Mouse (Mus musculus) heart, embryonic 12.5 days (tissue): Measurements from ENCODE around the gene Igsf21. TPM values are rescaled to one million over a fixed set of nuclear protein-coding genes. Genes with fewer than 3 reads are reported as not detected.

ENCODE experiments used
- ATAC-seq: fragments of 200-750 bp; cut with Nextera tagmentation; 2 replicates; pipeline ENCODE4 v1.8.0; 2017; ENCODE audit warnings: moderate TSS enrichment, moderate library complexity; ENCODE audit not compliant: insufficient number of reproducible peaks, low FRiP score
- H3K27ac ChIP-seq: fragments of 300-500 bp; sonication (generic); 2 replicates; pipeline ENCODE4 v1.5.1; 2016; ENCODE audit warnings: mild to moderate bottlenecking, moderate library complexity; ENCODE audit not compliant: poor library complexity, severe bottlenecking
- H3K27me3 ChIP-seq: fragments of 300-500 bp; sonication (generic); replicated peaks from 2 replicates; pipeline ENCODE4 v1.6.1; 2016; ENCODE audit warnings: mild to moderate bottlenecking, moderate library complexity
- H3K36me3 ChIP-seq: fragments of 300-500 bp; sonication (generic); 2 replicates; pipeline ENCODE4 v1.6.1; 2016; ENCODE audit warnings: mild to moderate bottlenecking, moderate library complexity
- H3K4me1 ChIP-seq: fragments of 300-500 bp; sonication (generic); replicated peaks from 2 replicates; pipeline ENCODE4 v1.6.1; 2016; ENCODE audit warnings: mild to moderate bottlenecking
- H3K4me2 ChIP-seq: fragments of 300-500 bp; sonication (generic); 2 replicates; pipeline ENCODE4 v1.6.1; 2016; ENCODE audit warnings: mild to moderate bottlenecking, moderate library complexity
- H3K4me3 ChIP-seq: fragments of 300-500 bp; sonication (generic); 2 replicates; pipeline ENCODE4 v1.5.1; 2016; ENCODE audit warnings: mild to moderate bottlenecking
- H3K9ac ChIP-seq: fragments of 300-500 bp; sonication (generic); 2 replicates; pipeline ENCODE4 v1.6.1; 2016; ENCODE audit warnings: mild to moderate bottlenecking, moderate library complexity
- H3K9me3 ChIP-seq: fragments of 300-500 bp; sonication (generic); replicated peaks from 2 replicates; pipeline ENCODE4 v1.6.1; 2016; ENCODE audit warnings: mild to moderate bottlenecking, moderate library complexity
- WGBS: fragments of 180-500 bp; shearing (Covaris S2); methylation state at CpG from one replicate; pipeline ENCODE4 v1.1.7; 2016; 5-methylcytosine and 5-hydroxymethylcytosine counted together
- polyA plus RNA-seq: library from polyadenylated mRNA; unstranded; fragments of >200 nt; fragmentation: Nextera tagmentation; extraction: Ambion mirVana; gene quantifications from 2 replicates; pipeline ENCODE4 v1.2.1, GENCODE M21; 2016

The Igsf21 gene
- polyA plus RNA-seq, 1 experiment from 2014 or later = 0.17 TPM

DNA sequence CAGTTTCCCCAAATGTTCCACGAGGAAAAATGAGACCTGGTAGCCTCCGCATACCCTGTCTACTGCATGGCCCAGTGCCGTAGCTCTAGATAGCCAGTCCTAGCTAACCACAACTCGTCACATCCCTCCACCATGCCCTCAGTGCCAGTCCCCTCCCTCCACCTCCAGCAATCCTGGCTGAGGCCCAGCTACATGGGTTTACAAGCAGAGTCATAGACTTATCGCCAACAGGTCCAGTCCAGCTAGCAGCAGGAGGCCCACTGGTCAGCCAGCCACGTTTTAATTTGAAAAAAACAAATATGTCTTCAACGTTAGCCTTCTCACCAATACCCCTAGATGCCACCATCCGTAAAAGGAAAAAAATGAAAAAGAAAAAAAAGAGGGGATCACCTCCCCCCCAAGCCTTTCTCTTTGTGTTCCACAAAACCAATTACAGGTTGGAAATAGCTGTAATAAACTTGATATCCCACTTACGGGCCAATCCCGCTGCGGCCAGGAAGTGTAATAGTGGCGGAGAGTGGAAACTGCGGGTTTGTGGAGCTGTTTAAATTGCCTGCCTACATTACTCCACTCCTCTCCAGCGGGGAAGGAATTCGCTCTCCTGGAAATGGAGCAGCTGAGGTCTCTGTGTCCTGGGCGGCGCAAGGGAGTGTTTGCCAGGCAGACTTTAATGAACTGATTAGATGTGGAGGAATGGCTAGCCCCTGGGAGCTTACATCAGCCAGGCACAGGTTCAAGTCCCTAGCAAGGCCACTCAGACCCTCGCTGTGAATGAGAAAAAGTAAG is 132.7 kb downstream of the Igsf21 start:
- peaks cover 50% of the 10 kb centered on the region for H3K27me3 ChIP-seq
- ATAC-seq = no peak
- no peak overlapping the region for H3K27ac ChIP-seq

DNA sequence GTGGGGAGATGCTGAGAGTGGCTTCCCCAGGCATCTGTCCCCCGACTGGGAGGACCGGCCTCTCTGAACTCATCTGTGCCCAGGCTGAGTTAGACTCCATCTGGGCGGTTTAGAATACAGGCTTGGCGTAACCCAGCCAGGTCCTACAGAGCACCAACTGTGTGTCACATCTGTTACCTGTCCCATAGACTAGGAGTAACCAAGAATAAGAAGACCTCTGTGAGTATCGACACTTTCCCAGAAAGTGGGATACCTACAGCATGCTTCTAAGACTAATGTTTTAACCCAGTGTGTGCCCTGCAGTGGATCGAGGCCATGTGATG is 137.0 kb downstream of the Igsf21 start:
- H3K9me3 ChIP-seq = 0 out of 2 replicates have a peak, but pooled peaks cover 10% of the 10 kb centered on the region
- H3K9ac ChIP-seq = no peak overlapping the region
- ATAC-seq = no peak
- WGBS = 35% methylated on average over 6 of the region's 6 CpGs
- H3K4me2 ChIP-seq = peak overlapping the region; percentile 69
- H3K4me3 ChIP-seq = peak overlapping the region; percentile 39; the same call in 1 of the 2 replicates
- no peak overlapping the region for H3K27ac ChIP-seq
- H3K27me3 ChIP-seq = peaks cover 75% of the 10 kb centered on the region
- no peaks in the 10 kb centered on the region for H3K36me3 ChIP-seq
- peaks cover 7% of the 10 kb centered on the region; the same call in 1 of the 2 replicates for H3K4me1 ChIP-seq

More for the DNA sequence above, 132.7 kb downstream of the Igsf21 start:
- Histone ChIP-seq H3K4me2 (no peak overlapping the region), H3K4me1 (peaks cover 2% of the 10 kb centered on the region; the same call in 1 of the 2 replicates), H3K9me3 (peaks cover 10% of the 10 kb centered on the region; the same call in 1 of the 2 replicates), H3K4me3 (no peak overlapping the region), H3K36me3 (no peaks in the 10 kb centered on the region), H3K9ac (no peak overlapping the region)
- 73% methylated on average over 18 of the region's 18 CpGs for WGBS

DNA sequence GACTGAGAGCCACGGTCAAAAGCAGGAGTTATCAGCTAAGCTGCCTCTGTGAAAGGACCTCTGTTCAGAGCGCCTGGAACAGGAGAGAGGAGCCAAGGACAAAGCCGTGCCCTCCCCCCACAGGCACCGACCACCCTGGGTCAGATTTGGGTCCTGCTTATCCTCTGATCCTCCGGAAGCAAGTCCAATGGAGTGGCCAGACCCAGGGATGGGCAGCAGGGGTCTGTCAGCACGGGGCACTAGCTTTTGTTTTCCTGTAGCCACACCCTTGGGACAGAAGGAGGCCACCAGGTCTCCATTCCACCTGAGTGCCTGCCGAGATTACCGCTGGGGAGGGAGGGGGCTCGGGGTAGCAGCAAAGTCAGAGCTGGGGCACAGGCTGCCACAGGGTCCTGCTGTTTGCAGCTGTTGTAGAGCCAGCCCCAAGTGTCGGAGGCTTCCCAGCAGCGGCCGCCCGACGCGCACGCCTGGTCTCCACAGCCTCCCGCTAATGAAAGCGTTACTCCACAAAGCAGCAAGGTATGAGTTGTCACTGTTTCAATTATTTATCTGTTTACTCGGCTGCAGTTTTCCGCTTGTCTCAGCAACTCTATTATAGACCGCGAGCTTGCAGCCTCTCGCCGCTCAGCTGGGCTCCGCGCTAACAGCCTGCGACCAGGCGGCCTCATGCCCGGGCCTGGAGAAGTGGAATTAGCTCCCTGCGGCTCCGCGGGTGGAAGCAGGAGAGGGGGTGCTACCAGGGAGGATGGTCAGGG is 137.5 kb downstream of the Igsf21 start:
- Histone ChIP-seq H3K4me3 (peak overlapping the region; percentile 39), H3K9ac (no peak overlapping the region), H3K9me3 (0 out of 2 replicates have a peak, but pooled peaks cover 10% of the 10 kb centered on the region), H3K4me1 (peaks cover 7% of the 10 kb centered on the region; the same call in 1 of the 2 replicates), H3K36me3 (no peaks in the 10 kb centered on the region), H3K27me3 (peaks cover 81% of the 10 kb centered on the region), H3K27ac (no peak overlapping the region), H3K4me2 (peak overlapping the region; percentile 69)
- ATAC-seq = no peak
- 1% methylated on average over 32 of the region's 32 CpGs for WGBS

DNA sequence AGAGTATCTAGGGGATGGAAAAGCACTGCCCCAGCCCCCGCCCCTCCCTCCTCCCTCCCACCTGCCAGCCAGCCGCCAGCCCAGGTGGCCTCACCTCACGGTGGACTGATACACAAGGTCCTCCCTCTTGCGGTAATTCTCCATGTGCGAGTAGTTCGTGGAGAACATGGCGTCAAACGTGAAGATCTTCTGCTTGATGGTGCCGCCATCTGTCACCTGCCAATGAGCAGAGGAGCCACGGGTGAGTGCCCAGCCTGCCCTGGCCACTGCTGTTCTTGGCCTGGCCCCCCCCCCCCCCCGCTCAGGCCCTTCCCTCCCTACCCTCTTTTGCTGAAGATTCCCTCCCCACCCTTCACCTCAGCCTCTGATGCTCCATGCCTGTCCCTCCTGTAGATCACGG is 139.4 kb downstream of the Igsf21 start:
- WGBS = 80% methylated on average over 11 of the region's 12 CpGs
- H3K4me1 ChIP-seq = peaks cover 13% of the 10 kb centered on the region; the same call in 1 of the 2 replicates

DNA sequence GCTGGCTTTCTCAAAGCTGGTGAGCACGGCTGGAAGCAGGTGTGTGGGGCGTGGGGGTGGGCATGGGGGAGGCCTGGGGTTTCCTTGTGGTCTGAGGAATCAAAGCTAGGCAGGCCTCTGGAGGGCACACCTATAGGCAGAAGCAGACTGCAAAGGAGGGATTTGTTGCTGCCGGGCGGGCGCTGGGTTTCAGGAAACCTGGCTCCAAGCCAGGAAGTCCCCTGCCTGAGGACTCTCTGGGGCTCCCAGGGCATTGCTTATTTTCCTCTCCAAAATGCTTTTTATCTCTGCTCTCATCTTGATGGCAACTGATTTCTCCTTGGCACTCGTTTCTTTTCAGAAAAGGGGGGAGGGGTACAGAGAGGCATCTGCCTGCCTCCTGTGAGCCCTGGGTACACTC is 141.8 kb downstream of the Igsf21 start:
- no peaks in the 10 kb centered on the region for H3K36me3 ChIP-seq
- H3K4me1 ChIP-seq = peaks cover 13% of the 10 kb centered on the region; the same call in 1 of the 2 replicates
- H3K27me3 ChIP-seq = peaks cover 80% of the 10 kb centered on the region
- no peak overlapping the region for H3K4me2 ChIP-seq
- no peak overlapping the region for H3K4me3 ChIP-seq
- no peak overlapping the region for H3K9ac ChIP-seq
- 5% methylated on average over 6 of the region's 6 CpGs for WGBS
- H3K27ac ChIP-seq = no peak overlapping the region
- H3K9me3 ChIP-seq = no peaks in the 10 kb centered on the region
- no peak for ATAC-seq

More for the DNA sequence above, 139.4 kb downstream of the Igsf21 start:
- H3K4me3 ChIP-seq = no peak overlapping the region
- H3K4me2 ChIP-seq = no peak overlapping the region
- ATAC-seq = no peak
- H3K27ac ChIP-seq = no peak overlapping the region
- 0 out of 2 replicates have a peak, but pooled peaks cover 10% of the 10 kb centered on the region for H3K9me3 ChIP-seq
- H3K9ac ChIP-seq = no peak overlapping the region
- no peaks in the 10 kb centered on the region for H3K36me3 ChIP-seq
- peaks cover 89% of the 10 kb centered on the region for H3K27me3 ChIP-seq

DNA sequence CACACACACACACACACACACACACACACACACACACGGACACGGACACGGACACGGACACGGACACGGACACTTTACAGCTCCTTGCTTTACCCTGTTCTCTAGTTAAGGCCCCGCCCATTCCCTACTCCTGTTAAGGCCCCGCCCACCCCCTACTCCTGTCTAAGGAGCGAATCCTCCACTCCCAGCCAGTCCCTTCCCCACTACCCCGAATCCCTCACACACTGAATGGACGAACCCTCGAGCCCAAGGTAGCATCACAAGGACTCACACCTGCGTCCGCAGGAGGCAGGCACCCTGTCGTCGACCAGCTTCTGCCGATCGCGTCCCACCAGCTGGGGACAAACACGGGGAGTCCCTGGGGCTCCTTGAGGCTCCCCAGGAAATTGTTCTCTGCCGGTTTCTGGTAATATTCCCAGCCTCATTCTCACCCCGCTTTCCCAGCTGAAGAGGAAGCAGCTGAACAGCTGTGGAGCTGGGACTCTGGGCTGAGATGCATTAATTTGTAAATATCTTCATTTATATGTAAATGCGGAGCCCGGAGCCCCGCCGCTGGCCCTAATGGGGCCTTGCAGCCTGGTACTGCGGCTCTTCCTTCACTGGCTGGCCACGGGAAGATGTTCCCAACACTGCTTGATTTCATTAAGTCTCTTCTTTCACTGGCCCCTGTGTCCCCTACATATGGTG is 143.1 kb downstream of the Igsf21 start:
- no peaks in the 10 kb centered on the region for H3K9me3 ChIP-seq
- WGBS = 2% methylated on average over 28 of the region's 28 CpGs
- peak overlapping the region; percentile 50 for H3K4me2 ChIP-seq
- H3K27me3 ChIP-seq = peaks cover 70% of the 10 kb centered on the region
- no peak for ATAC-seq
- no peaks in the 10 kb centered on the region for H3K36me3 ChIP-seq
- H3K4me3 ChIP-seq = peak overlapping the region; percentile 18; the same call in 1 of the 2 replicates
- peaks cover 7% of the 10 kb centered on the region; the same call in 1 of the 2 replicates for H3K4me1 ChIP-seq
- H3K9ac ChIP-seq = no peak overlapping the region
- no peak overlapping the region for H3K27ac ChIP-seq

DNA sequence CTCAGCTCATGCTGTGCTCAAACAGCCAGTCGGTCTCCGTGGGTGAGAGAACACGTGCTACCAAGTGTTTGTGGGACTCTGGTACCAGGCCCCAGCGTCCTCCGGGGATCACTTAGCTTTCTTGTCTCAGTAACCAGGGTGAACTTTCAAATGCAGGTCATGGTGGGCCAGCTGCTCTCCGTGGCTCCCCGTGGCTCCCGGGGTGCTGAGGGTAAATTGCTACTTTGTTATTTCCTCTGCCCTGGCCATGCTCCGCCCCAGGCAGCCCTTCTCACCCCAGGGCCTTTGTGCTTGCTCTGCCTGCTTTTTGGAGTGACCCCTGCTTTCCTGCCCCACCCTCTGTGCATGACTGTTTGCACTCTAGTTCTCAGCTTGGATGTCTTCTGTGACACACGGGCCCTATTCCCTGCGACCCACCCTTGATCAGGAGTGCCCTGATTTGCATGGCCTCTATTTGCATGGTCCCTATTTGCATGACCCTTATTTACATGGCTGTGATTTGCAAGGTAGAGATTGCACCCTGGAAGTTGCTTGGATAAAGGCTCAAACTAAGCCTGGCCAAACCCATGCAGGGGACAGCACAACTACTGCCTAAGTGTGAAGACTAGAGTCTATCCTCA is 143.9 kb downstream of the Igsf21 start:
- Histone ChIP-seq H3K4me1 (0 out of 2 replicates have a peak, but pooled peaks cover 6% of the 10 kb centered on the region), H3K27me3 (peaks cover 64% of the 10 kb centered on the region), H3K9me3 (no peaks in the 10 kb centered on the region), H3K4me3 (no peak overlapping the region), H3K4me2 (no peak overlapping the region), H3K9ac (no peak overlapping the region), H3K36me3 (no peaks in the 10 kb centered on the region), H3K27ac (no peak overlapping the region)
- no peak for ATAC-seq
- WGBS = 12% methylated on average over 11 of the region's 11 CpGs

DNA sequence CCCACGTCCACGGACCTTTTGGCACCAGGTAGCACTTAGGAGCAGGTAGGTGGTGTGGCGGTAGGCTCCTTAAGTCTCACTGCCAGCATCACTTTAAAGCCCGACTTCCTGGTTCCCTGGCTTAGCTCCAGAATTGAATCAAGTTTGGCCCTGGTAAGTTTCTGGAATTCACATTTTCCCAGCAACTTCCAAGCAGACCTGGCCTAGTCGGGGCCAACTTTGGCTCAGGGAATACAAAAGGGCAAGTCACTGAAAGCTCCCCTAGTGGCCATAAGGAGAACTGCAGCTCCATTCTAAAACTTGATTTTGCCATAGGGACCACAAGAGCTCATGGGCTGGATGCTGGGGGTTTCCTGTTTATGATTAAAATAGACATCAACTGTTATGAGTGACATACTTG is 145.5 kb downstream of the Igsf21 start:
- no peaks in the 10 kb centered on the region for H3K36me3 ChIP-seq
- WGBS = 60% methylated on average over 5 of the region's 5 CpGs
- H3K27me3 ChIP-seq = peaks cover 48% of the 10 kb centered on the region

DNA sequence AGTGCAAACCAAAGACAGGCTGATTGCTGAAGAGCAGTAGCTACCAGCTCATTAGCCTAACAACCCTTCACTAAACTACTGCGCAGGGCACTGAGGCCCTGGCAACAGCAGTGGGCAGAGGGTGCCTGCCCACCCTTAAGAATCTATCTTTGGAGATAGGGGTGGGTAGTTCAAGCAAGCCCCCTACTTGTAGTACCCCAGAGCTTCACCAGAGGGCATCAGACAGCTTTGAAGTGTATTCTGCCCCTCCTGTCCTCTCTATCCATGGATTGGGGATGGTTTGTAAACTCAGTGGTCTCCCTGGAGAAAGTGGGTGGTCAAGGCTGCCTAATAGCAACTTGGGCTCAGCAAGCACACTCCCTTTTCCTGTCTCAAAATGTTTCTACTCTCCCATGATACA is 146.4 kb downstream of the Igsf21 start:
- H3K4me1 ChIP-seq = 0 out of 2 replicates have a peak, but pooled peaks cover 6% of the 10 kb centered on the region
- no peaks in the 10 kb centered on the region for H3K9me3 ChIP-seq
- no peak overlapping the region for H3K4me3 ChIP-seq
- no peak overlapping the region for H3K27ac ChIP-seq
- no peak overlapping the region for H3K4me2 ChIP-seq
- H3K36me3 ChIP-seq = no peaks in the 10 kb centered on the region
- H3K27me3 ChIP-seq = peaks cover 50% of the 10 kb centered on the region
- 75% methylated on average over 1 of the region's 1 CpGs for WGBS
- ATAC-seq = no peak
- no peak overlapping the region for H3K9ac ChIP-seq

More for the DNA sequence above, 145.5 kb downstream of the Igsf21 start:
- Histone ChIP-seq H3K9me3 (no peaks in the 10 kb centered on the region), H3K4me3 (no peak overlapping the region), H3K27ac (no peak overlapping the region), H3K4me1 (0 out of 2 replicates have a peak, but pooled peaks cover 6% of the 10 kb centered on the region), H3K4me2 (no peak overlapping the region), H3K9ac (no peak overlapping the region)
- ATAC-seq = no peak

DNA sequence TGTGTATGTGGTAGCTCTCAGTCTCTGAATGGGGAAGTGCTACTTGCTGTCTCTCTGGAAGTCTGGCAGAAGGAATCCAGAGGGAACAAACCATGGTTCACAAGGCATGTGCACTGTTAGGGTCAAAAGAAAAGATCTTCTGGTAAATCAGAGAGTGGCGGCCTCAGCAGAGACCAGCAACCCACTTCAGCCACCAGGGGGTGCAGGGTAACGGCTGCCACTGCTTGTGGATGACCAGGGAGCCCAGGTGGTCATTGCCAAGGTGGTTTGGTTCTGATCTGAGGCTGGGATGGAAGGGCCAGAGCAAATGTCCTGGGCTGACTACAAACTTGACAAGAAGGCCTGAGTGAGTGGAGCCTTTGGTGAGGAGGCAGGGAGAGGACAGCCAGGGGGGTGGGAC is 150.3 kb downstream of the Igsf21 start:
- Histone ChIP-seq H3K4me3 (no peak overlapping the region), H3K27ac (no peak overlapping the region), H3K4me1 (no peaks in the 10 kb centered on the region), H3K36me3 (no peaks in the 10 kb centered on the region), H3K9me3 (no peaks in the 10 kb centered on the region), H3K4me2 (no peak overlapping the region), H3K9ac (no peak overlapping the region), H3K27me3 (peaks cover 24% of the 10 kb centered on the region)
- WGBS = 46% methylated on average over 2 of the region's 2 CpGs
- no peak for ATAC-seq
